Mouse (Mus musculus): ENCODE results near the gene RPS10-NUDT3. TPM values are rescaled to one million over a fixed set of nuclear protein-coding genes. Genes with fewer than 3 reads are reported as not detected.

RPS10-NUDT3 gene
- polyA plus RNA-seq, 1 experiment from 2014 or later = not detected

DNA sequence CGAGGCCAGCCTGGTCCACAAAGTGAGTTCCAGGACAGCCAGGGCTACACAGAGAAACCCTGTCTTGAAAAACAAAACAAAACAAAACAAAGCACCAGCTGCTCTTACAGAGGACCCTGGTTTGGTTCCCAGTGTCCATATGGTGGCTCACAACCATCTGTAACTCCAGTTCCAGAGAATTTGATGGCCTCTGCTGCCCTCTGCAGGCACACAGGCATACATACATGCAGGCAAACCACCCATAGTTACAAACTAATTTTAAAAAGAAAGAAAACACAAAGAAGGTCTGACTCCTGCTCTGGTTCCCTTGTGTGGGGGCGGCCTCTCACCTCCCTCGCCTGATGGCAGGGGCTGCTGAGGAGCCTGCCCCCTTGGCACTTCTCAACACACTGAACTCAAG lies 101.7 kb downstream of the RPS10-NUDT3 start:
- DNase-seq (ENCODE audit: low spot score) (no peak), ATAC-seq (ENCODE audit: low FRiP score) (no peak)
- Histone ChIP-seq H3K36me3 (ENCODE audit: control insufficient read depth, insufficient read depth, low read length) (no peaks in the 10 kb centered on the region), H3K9ac (ENCODE audit: low read depth, low read length) (no peak overlapping the region), H3K27ac (ENCODE audit: low read depth, low read length) (no peak overlapping the region), H3K4me1 (replicated peaks; ENCODE audit: control insufficient read depth, insufficient read depth, low read length) (peaks cover 2% of the 10 kb centered on the region; the same call in 1 of the 2 replicates), H3K4me2 (replicated peaks; ENCODE audit: low read depth, low read length) (no peak overlapping the region), H3K9me3 (ENCODE audit: control insufficient read depth, low read length) (no peaks in the 10 kb centered on the region), H3K4me3 (ENCODE audit: low read depth, low read length) (no peak overlapping the region), H3K27me3 (ENCODE audit: control insufficient read depth, insufficient read depth, low read length) (no peaks in the 10 kb centered on the region)
- WGBS = 84% methylated on average over 3 of the region's 3 CpGs

DNA sequence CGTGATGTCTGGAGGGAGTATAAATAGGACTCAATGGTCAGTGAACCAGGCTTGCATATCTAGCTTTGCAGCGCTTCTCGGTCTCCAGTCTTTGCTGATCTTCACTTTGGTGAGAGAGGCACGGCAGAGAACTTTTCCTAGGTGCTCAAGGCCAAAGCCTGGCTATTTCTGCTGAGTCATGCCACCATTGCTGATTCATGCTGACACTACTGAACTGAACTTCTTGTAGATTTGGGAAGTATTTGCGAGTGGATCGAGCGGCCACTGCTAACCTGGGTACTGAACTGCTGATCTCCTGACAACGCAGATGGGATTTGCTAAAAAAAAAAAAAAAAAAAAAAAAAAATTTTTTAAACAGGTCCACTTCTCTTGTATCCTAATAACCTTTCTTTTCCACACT lies 102.9 kb downstream of the RPS10-NUDT3 start:
- Histone ChIP-seq H3K27me3 (ENCODE audit: control insufficient read depth, insufficient read depth, low read length) (no peaks in the 10 kb centered on the region), H3K4me3 (ENCODE audit: low read depth, low read length) (no peak overlapping the region), H3K36me3 (ENCODE audit: control insufficient read depth, insufficient read depth, low read length) (no peaks in the 10 kb centered on the region), H3K4me1 (replicated peaks; ENCODE audit: control insufficient read depth, insufficient read depth, low read length) (peaks cover 2% of the 10 kb centered on the region; the same call in 1 of the 2 replicates), H3K4me2 (replicated peaks; ENCODE audit: low read depth, low read length) (no peak overlapping the region), H3K27ac (ENCODE audit: low read depth, low read length) (no peak overlapping the region), H3K9me3 (ENCODE audit: control insufficient read depth, low read length) (no peaks in the 10 kb centered on the region), H3K9ac (ENCODE audit: low read depth, low read length) (no peak overlapping the region)
- DNase-seq (ENCODE audit: low spot score) = no peak
- ATAC-seq (ENCODE audit: low FRiP score) = no peak
- WGBS = 87% methylated on average over 8 of the region's 8 CpGs

Other genes starting within 250 kb of the RPS10-NUDT3 start
- gene Grm4, start 113.8 kb downstream of the RPS10-NUDT3 start, polyA plus RNA-seq (2014; fragmentation: Nextera tagmentation; extraction: Ambion mirVana) = 2.5 and 3.6 TPM in 2 replicates
- gene Hmga1, start 78.7 kb downstream of the RPS10-NUDT3 start, polyA plus RNA-seq (2014; fragmentation: Nextera tagmentation; extraction: Ambion mirVana) = 305 and 319 TPM in 2 replicates
- gene AI413582, start 69.5 kb downstream of the RPS10-NUDT3 start, polyA plus RNA-seq (2014; fragmentation: Nextera tagmentation; extraction: Ambion mirVana) = 17.1 and 19.0 TPM in 2 replicates
- gene Nudt3, start 11.7 kb downstream of the RPS10-NUDT3 start, polyA plus RNA-seq (2014; fragmentation: Nextera tagmentation; extraction: Ambion mirVana) = 53.3 and 61.2 TPM in 2 replicates
- gene Rps10, start 1.4 kb upstream of the RPS10-NUDT3 start, polyA plus RNA-seq (2014; fragmentation: Nextera tagmentation; extraction: Ambion mirVana) = 817 and 827 TPM in 2 replicates
- gene Pacsin1, start 20.3 kb upstream of the RPS10-NUDT3 start, polyA plus RNA-seq (2014; fragmentation: Nextera tagmentation; extraction: Ambion mirVana) = 3.5 and 3.7 TPM in 2 replicates
- gene Spdef, start 93.7 kb upstream of the RPS10-NUDT3 start, polyA plus RNA-seq (2014; fragmentation: Nextera tagmentation; extraction: Ambion mirVana) = 0.17 TPM in 1 of 2 replicates, not detected in the other
- gene D17Wsu92e, start 185.4 kb upstream of the RPS10-NUDT3 start, polyA plus RNA-seq (2014; fragmentation: Nextera tagmentation; extraction: Ambion mirVana) = 10.4 and 10.9 TPM in 2 replicates
- 344 and 359 TPM in 2 replicates for gene Snrpc, start 202.9 kb upstream of the RPS10-NUDT3 start, polyA plus RNA-seq (2014; fragmentation: Nextera tagmentation; extraction: Ambion mirVana)
- 4.9 TPM in 2 replicates for gene Uhrf1bp1, start 221.2 kb upstream of the RPS10-NUDT3 start, polyA plus RNA-seq (2014; fragmentation: Nextera tagmentation; extraction: Ambion mirVana)